Mouse (Mus musculus): ENCODE results near the gene Ccdc57. TPM values are rescaled to one million over a fixed set of nuclear protein-coding genes. Genes with fewer than 3 reads are reported as not detected.
"Not testable (repeated sequence)": the region's sequence is repeated elsewhere in the genome, so short reads cannot be mapped to it uniquely, and the experiment has no call there.

The Ccdc57 gene
- total RNA-seq, 2 experiments from 2014 or later, result 8.5 to 9.5 TPM

DNA sequence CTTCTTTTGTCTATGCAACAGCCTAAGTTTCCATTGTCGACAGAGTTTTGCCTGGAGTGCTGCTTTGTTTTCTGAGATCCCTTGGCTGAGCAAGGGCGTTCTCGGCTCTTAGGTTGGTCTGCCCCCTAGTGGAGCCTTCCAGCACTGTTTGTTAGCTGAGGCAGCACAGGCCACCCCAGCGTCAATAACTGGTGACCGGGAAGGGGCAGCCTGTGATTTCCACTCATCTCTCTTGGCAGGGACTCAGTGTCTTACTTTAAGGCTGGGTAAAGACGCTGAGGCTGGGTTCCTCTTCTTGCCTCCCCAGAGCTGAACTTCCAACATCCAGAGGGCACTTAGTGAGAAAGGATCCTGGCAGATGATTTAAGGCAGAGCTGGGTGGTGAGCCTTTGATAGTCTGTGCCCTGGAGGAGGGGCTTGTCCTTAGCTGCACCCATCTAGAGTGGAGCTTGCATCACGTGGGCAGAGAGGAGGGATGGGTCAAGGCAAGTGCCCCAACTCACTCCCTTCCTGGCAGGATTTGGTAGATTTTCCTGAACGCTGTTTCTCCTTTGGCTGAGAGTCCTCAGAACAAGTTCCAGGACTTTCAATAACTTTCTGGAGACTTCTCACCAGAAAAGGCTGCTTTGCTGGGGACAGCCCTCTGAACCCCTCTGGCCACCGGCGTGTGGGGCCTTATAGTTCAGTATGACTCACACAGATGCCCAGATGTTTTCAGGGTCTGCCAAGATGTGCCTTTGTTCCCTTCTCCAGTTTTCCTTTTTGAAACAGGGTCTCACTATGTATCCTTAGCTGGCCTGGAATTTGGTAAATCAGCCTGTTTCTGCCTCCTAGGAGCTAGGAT is 132.4 kb downstream of the Ccdc57 start:
- intact Hi-C loops (cut with DNase I), result loop anchor here (1.0 to 2.0 kb wide), 2 partner anchors 23 to 80 kb away; no protein-coding TSS in a partner anchor
- Histone ChIP-seq H3K27ac (peak overlapping the region; percentile 69), H3K4me3 (no peak overlapping the region)
- TF ChIP-seq CTCF (IDR thresholded peaks at IDR 0.05), result peak; percentile 95
- DNase-seq (ENCODE audit: extremely low spot score in 1 of 2, low spot score in 2 of 2), result peak; percentile 79 to 85

DNA sequence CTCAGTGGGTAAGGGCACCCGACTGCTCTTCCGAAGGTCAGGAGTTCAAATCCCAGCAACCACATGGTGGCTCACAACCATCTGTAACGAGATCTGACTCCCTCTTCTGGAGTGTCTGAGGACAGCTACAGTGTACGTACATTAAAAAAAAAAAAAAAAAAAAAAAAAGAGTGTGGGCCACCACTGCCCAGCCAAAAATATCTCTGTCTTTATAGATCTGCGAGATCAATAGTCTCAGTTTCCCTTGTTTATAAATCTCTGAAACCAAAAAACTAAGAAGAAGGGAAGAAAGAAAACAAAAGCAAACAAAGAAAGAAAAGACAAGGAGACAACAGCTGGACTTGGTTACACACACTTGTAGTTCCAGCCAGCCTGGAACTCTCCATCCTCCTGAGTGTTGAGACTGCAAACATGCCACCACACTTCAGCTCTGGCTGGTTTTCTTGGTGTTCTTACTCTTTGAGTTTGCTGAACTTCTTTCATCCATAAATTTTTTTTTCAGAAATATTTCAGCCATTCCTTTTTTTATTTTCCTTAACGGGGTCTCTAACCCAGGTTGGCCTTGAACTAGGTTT is 133.3 kb downstream of the Ccdc57 start:
- Histone ChIP-seq H3K4me3 (no peak overlapping the region), H3K27ac (peak overlapping the region; percentile 69; the same call in 1 of the 2 replicates)
- intact Hi-C loops (cut with DNase I), result no loop called here
- TF ChIP-seq CTCF (IDR thresholded peaks at IDR 0.05), result no peak
- no peak for DNase-seq (ENCODE audit: extremely low spot score in 1 of 2, low spot score in 2 of 2)

DNA sequence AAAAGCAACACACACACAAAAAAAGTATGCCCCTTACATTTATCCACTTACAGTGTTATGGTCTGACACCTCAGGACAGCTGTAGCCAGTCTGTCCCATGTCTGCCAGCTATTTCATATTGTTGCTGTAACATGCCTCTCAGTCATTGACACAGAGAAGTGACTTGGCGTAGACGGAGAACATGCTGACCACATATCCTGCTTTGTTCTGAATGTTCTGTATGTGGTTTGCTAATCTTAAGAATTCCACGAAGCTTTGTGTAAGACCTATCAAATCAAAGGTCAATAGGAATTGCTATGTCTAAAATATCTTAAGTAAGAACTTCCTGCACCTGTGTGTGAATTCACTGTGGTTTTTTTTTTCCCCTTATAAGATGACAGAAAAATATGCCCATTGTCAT is 134.4 kb downstream of the Ccdc57 start:
- no peak overlapping the region for H3K27ac ChIP-seq
- TF ChIP-seq CTCF (IDR thresholded peaks at IDR 0.05), result no peak
- intact Hi-C loops (cut with DNase I), result no loop called here
- H3K4me3 ChIP-seq, result no peak overlapping the region
- DNase-seq (ENCODE audit: extremely low spot score in 1 of 2, low spot score in 2 of 2), result no peak

GRCm38 (mm10) chr11:120796614-120796946 is 136.1 kb downstream of the Ccdc57 start:
- peak overlapping the region; percentile 92 for H3K4me3 ChIP-seq
- intact Hi-C loops (cut with DNase I), result no loop called here
- H3K27ac ChIP-seq, result peak overlapping the region; percentile 87
- no peak for TF ChIP-seq CTCF (IDR thresholded peaks at IDR 0.05)
- no peak for DNase-seq (ENCODE audit: extremely low spot score in 1 of 2, low spot score in 2 of 2)

- DNase-seq (ENCODE audit: extremely low spot score in 1 of 2, low spot score in 2 of 2), result peak; percentile 97 to 99
- intact Hi-C loops (cut with DNase I), result no loop called here
- Histone ChIP-seq H3K27ac (peak within 1 kb of the TSS; percentile 89), H3K4me3 (peak within 1 kb of the TSS; percentile 92)
- no peak for TF ChIP-seq CTCF (IDR thresholded peaks at IDR 0.05)
Observed at GRCm38 (mm10) chr11:120795756-120796613, 136.7 kb downstream of the Ccdc57 start, which contains the start of gene Dus1l. TSS of gene Dus1l (minus strand) at chr11:120796403.

- intact Hi-C loops (cut with DNase I), result no loop called here
- H3K27ac ChIP-seq, result no peak overlapping the region
- H3K4me3 ChIP-seq, result no peak overlapping the region
- no peak for TF ChIP-seq CTCF (IDR thresholded peaks at IDR 0.05)
- no peak for DNase-seq (ENCODE audit: extremely low spot score in 1 of 2, low spot score in 2 of 2)
Observed at GRCm38 (mm10) chr11:120792652-120793051, 140.0 kb downstream of the Ccdc57 start.

GRCm38 (mm10) chr11:120789810-120790209 is 142.9 kb downstream of the Ccdc57 start:
- peak; percentile 24 for TF ChIP-seq CTCF (IDR thresholded peaks at IDR 0.05)
- intact Hi-C loops (cut with DNase I), result no loop called here
- Histone ChIP-seq H3K4me3 (no peak overlapping the region), H3K27ac (no peak overlapping the region)
- no peak for DNase-seq (ENCODE audit: extremely low spot score in 1 of 2, low spot score in 2 of 2)

DNA sequence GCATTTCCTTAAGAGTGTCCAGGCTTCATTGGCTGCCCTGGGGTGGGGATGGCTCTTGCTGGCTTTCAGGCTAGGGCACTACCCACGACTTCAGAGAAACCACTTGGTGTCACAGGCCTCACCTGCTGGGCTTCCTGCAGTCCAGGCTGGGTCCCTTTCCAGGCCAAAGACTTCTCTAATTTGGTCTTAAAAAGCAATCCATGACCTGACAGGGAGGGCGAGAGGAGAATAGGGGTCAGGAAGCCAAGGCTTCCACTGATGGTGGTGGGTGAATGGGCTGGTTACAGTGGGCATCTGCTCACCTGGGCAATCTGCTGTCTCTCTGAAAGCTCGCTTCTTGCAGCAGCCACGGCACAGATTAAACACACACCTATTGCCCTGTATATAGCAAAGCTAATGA is 143.3 kb downstream of the Ccdc57 start:
- no peak overlapping the region for H3K4me3 ChIP-seq
- TF ChIP-seq CTCF (IDR thresholded peaks at IDR 0.05), result no peak
- intact Hi-C loops (cut with DNase I), result no loop called here
- H3K27ac ChIP-seq, result no peak overlapping the region
- DNase-seq (ENCODE audit: extremely low spot score in 1 of 2, low spot score in 2 of 2), result no peak

DNA sequence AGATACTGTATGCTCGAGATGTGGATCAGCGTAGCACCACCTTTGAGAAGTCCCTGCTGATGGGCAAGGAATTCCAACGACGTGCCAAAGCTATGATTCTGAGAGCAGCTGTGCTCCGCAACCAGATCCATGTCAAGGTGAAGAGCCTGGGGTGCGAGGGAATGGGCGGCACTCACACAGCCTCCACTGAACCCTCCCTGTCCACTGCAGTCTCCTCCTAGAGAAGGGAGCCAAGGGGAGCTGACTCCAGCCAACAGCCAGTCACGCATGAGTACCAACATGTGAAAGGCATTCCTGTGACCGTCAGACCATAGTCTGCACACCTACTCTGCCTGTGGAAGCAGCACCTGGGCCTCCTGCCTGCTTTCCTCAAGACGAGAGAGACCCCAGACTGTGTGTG is 144.2 kb downstream of the Ccdc57 start:
- H3K27ac ChIP-seq; H3K4me3 ChIP-seq; DNase-seq (ENCODE audit: extremely low spot score in 1 of 2, low spot score in 2 of 2); intact Hi-C loops (cut with DNase I): not testable (repeated sequence)

DNA sequence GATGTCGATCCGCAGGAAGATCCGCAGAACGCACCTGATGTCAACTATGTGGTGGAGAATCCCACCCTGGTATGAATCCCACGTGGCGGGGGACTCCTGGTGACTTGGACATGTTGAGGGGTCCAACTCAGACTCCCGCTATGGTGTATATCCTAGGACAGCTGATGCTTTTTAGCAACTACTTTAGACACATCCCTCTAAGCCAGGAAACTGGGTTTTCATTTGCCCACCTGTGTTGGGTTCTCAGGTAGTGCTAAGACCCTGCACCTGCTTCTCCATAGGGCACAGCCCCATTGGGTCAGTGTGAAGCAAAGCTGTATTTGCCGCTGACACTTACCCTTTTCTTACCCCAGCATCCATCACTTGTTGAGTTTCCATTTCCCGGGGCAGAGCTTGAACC is 147.5 kb downstream of the Ccdc57 start:
- no peak for DNase-seq (ENCODE audit: extremely low spot score in 1 of 2, low spot score in 2 of 2)
- peak overlapping the region; percentile 89 for H3K27ac ChIP-seq
- intact Hi-C loops (cut with DNase I), result no loop called here
- H3K4me3 ChIP-seq, result peak overlapping the region; percentile 75
- TF ChIP-seq CTCF (IDR thresholded peaks at IDR 0.05), result no peak

DNA sequence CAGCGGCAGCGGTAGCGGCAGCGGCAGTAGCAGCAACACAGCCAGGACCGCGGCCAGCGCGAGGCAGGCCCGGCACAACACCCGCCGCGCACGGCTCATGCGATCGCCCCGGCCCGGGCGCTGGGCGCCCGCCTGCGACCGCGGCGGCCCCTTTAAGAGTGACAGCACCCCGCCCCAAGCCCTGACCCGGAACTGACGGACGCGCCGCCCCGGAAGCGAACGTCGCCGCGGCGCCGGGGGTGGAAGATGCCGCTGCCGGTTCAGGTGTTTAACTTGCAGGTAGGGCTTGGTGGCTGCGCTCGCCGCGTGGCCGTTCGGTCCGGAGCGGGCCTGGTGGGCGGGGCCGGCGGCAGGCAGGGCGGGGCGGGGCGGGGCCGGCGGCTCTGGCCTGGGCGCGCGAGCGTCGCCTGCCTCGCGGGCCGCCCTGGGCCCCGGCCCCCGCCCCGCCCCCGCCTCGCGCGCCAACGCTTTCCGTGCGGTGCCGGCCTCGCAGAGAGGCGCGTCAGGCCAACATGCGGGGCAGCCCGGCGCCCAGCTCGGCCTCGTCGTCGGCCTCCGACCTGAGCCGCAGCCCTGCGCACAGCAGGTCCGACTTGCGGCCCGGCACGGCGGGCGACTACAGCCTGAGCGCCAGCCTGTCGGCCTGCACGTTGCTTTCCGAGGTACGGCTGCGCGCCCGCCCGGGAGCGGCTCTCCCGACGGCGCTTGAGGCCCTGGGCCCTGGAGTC is 148.4 kb downstream of the Ccdc57 start, which contains the start of the genes Rfng and Gps1:
Gene Rfng (minus strand): TSS at position 144 of the 728 bp plus-strand sequence.
Gene Gps1 (plus strand): TSS at position 209 of the 728 bp plus-strand sequence.
- Histone ChIP-seq H3K27ac (peak within 1 kb of the TSS; percentile 89), H3K4me3 (peak within 1 kb of the TSS; percentile 75)
- no peak for TF ChIP-seq CTCF (IDR thresholded peaks at IDR 0.05)
- intact Hi-C loops (cut with DNase I), result no loop called here
- DNase-seq (ENCODE audit: extremely low spot score in 1 of 2, low spot score in 2 of 2), result peak; percentile 83 to 87

Data from left cerebral cortex, adult 2 months (tissue).